Mouse (Mus musculus): ENCODE measurements around the gene Gapt.

The Gapt gene

DNA sequence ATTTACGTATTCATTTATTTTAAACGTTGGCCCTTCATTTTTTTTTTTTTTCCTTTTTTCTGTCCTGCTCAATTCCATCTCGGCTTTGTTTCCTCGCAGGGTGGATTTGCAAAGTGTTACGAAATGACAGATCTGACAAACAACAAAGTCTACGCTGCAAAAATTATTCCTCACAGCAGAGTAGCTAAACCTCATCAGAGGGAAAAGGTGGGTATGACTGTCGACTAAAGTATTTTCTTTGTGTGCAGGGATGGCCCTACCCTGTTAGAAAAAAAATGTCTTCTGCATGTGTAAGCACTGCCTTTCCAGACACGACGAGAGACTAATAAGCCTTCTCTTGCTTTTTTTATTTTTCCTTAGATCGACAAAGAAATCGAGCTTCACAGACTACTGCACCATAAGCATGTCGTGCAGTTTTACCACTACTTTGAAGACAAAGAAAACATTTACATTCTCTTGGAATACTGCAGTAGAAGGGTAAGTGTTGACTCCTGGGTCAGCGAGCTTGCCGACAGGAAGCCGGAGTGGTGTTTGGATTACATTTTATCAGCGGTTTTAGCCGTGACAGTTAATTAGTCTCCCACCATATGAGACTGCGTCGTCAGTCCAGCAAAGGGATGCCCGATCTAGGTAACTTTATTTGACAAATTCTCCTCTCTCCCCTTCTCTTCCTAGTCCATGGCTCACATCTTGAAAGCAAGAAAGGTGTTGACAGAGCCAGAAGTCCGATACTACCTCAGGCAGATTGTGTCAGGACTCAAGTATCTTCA lies 39.1 kb upstream of the Gapt start:
- TF ChIP-seq POU5F1 (IDR thresholded peaks at IDR 0.05; ENCODE audit: borderline replicate concordance, low read length) (no peak), NANOG (IDR thresholded peaks at IDR 0.05; ENCODE audit: borderline replicate concordance, low read length) (no peak)
- H3K9me3 ChIP-seq (ENCODE audit: low read length): no peaks in the 10 kb centered on the region
- peaks cover 9% of the 10 kb centered on the region for H3K4me1 ChIP-seq (replicated peaks; ENCODE audit: low read depth, low read length)
- H3K4me3 ChIP-seq (replicated peaks; ENCODE audit: low read length): peak overlapping the region; percentile 86
- peaks cover 20% of the 10 kb centered on the region for H3K27me3 ChIP-seq (ENCODE audit: insufficient read depth, low read length)
- H3K36me3 ChIP-seq (ENCODE audit: insufficient read depth, low read length): peaks cover 38% of the 10 kb centered on the region

DNA sequence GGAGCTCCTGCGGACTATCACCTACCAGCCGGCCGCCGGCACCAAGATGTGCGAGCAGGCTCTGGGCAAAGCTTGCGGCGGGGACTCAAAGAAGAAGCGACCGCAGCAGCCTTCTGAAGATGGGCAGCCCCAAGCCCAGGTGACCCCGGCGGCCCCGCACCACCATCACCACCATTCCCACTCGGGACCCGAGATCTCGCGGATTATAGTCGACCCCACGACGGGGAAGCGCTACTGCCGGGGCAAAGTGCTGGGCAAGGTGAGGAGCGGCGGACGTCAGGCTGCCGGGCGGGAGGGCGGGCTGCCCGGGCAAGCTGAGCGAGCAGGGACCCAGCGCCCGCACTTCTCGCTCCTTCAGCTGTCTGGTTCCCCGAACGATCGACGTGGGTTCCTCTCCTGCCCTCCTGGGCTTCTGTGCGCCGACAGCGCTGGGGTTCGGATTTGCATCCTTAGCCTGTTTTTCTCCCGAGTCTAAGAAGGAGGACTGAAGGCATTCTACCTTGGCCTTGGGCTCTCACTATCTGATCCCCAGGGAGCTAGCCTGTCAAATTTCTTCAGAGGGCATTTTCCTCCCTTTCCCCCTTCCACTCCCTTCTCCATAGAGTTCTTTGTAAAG lies 38.3 kb upstream of the Gapt start:
- TF ChIP-seq CTCF (conservative IDR thresholded peaks at IDR 0.05; ENCODE audit: low read length) (no peak), POU5F1 (IDR thresholded peaks at IDR 0.05; ENCODE audit: borderline replicate concordance, low read length) (no peak), NANOG (IDR thresholded peaks at IDR 0.05; ENCODE audit: borderline replicate concordance, low read length) (no peak)
- Histone ChIP-seq H3K9me3 (ENCODE audit: low read length) (no peaks in the 10 kb centered on the region), H3K4me3 (replicated peaks; ENCODE audit: low read length) (peak overlapping the region; percentile 86), H3K27me3 (ENCODE audit: insufficient read depth, low read length) (peaks cover 20% of the 10 kb centered on the region), H3K4me1 (replicated peaks; ENCODE audit: low read depth, low read length) (peaks cover 9% of the 10 kb centered on the region), H3K36me3 (ENCODE audit: insufficient read depth, low read length) (peaks cover 30% of the 10 kb centered on the region)

DNA sequence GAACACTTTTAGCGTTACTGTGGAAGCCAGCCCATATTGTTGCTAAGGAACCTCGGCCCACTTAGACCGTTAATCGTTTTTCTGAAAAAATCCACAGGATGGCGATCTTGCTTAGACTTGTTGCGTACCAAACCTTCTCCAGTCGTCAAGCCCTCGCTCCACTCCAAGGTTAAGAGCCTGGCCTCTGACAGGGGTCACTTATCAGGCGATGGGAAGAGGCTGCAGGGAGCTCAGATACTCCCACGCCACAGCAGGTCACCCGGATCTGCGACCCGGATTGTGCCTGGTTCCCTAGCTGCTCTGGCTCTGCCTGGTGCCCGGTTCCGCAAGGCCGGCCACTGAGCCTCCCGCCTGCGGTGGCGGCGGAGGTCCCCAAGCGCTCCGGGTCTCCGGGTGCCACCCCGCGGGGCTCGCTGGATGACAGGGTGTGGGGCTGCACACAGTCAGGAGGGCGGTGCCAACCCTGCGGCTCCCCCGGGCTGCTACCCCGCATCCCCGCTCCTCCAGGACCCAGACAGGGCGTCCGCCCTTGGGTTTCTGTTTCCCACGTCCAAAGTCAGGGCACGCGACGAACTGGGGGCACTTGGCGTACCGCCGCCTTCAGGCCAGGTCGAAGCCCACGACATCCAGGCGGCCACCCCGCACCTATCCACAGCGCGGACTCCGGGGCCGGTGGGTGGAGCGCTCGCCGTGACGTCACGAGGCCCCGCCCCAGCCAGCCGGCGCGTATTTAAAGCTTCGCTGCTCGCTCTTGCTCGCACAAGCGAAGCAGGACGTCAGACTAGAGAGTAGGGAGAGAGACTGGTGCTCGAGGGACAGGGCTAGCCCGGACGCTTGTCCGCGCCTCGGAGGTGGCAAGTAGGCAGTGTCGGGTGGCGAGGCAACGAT lies 37.5 kb upstream of the Gapt start, which contains the start of gene Plk2:
TSS of gene Plk2 (plus strand) at position 756 of the 888 bp plus-strand sequence.
- peaks cover 22% of the 10 kb centered on the region for H3K36me3 ChIP-seq (ENCODE audit: insufficient read depth, low read length)
- peaks cover 20% of the 10 kb centered on the region for H3K27me3 ChIP-seq (ENCODE audit: insufficient read depth, low read length)
- peaks cover 9% of the 10 kb centered on the region for H3K4me1 ChIP-seq (replicated peaks; ENCODE audit: low read depth, low read length)
- H3K9me3 ChIP-seq (ENCODE audit: low read length): no peaks in the 10 kb centered on the region
- H3K4me3 ChIP-seq (replicated peaks; ENCODE audit: low read length): peak within 1 kb of the TSS; percentile 86
- TF ChIP-seq CTCF (conservative IDR thresholded peaks at IDR 0.05; ENCODE audit: low read length) (0 out of 2 replicates have a peak, but pooled peaks have one; percentile 5), POU5F1 (IDR thresholded peaks at IDR 0.05; ENCODE audit: borderline replicate concordance, low read length) (no peak)

DNA sequence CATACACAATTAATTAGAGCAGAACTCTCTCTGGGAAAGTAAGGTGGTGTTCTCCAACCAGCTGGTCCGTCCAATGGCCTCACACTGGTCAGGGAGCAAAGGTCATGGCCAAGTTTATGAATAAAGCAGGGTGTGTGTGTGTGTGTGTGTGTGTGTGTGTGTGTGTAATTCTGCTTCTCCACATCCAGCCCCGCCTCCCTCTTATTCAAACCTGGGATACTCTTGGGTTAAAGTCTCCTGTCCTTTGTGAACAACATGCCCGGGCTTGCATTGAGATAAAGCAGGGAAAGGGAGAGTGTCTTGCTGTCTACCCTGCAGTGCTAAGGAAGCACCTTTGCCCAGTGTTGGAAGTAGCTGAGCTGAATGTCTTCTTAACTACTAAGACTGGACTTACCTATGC lies 35.6 kb upstream of the Gapt start:
- no peak for TF ChIP-seq CTCF (conservative IDR thresholded peaks at IDR 0.05; ENCODE audit: low read length)
- H3K4me3 ChIP-seq (replicated peaks; ENCODE audit: low read length): no peak overlapping the region
- peaks cover 9% of the 10 kb centered on the region for H3K4me1 ChIP-seq (replicated peaks; ENCODE audit: low read depth, low read length)

DNA sequence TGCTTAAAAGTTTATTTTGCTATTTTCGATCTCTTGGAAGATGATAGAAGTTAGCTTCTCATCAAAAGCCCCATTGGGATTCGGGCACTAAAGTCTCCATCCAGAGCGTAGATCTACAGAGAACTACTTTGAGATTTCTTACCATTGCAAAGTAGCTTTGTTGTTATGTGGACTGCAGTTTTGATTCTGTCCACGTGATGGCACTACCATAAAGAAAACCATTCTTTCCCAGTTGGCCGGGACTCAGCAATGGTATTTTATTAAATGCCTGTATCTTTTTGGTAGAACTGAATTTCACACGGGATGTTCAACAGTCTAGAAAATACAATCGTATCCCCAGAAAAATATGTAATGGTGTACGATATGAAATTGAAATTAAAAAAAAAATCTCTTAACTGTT lies 35.2 kb upstream of the Gapt start:
- no peak for TF ChIP-seq NANOG (IDR thresholded peaks at IDR 0.05; ENCODE audit: borderline replicate concordance, low read length)
- TF ChIP-seq POU5F1 (IDR thresholded peaks at IDR 0.05; ENCODE audit: borderline replicate concordance, low read length): no peak
- TF ChIP-seq CTCF (conservative IDR thresholded peaks at IDR 0.05; ENCODE audit: low read length): peak; percentile 76

More for the DNA sequence above, 35.6 kb upstream of the Gapt start:
- Histone ChIP-seq H3K27me3 (ENCODE audit: insufficient read depth, low read length) (peaks cover 20% of the 10 kb centered on the region), H3K36me3 (ENCODE audit: insufficient read depth, low read length) (peaks cover 3% of the 10 kb centered on the region), H3K9me3 (ENCODE audit: low read length) (no peaks in the 10 kb centered on the region)

DNA sequence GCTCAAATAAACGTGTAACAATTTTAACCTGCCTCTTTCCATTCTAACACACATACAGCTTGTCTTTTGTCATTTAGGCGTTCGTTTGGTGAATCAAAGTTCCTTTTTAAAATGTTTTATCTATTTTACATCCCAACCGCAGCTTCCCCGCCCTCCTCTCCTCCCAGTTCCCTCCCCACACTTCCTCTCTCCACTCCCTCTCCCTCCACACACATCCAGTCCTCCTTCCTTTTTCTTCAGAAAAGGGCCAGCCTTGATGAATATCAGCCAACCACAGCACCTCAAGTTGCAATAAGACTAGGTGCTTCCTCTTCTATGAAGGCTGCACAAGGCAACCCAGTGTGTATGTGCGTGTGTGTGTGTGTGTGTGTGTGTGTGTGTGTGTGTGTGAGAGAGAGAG lies 27.5 kb upstream of the Gapt start:
- H3K4me3 ChIP-seq (replicated peaks; ENCODE audit: low read length): no peak overlapping the region
- peaks cover 6% of the 10 kb centered on the region; the same call in 1 of the 2 replicates for H3K27me3 ChIP-seq (ENCODE audit: insufficient read depth, low read length)
- H3K4me1 ChIP-seq (replicated peaks; ENCODE audit: low read depth, low read length): no peaks in the 10 kb centered on the region
- H3K36me3 ChIP-seq (ENCODE audit: insufficient read depth, low read length): no peaks in the 10 kb centered on the region
- TF ChIP-seq NANOG (IDR thresholded peaks at IDR 0.05; ENCODE audit: borderline replicate concordance, low read length): no peak
- TF ChIP-seq CTCF (conservative IDR thresholded peaks at IDR 0.05; ENCODE audit: low read length): no peak
- TF ChIP-seq POU5F1 (IDR thresholded peaks at IDR 0.05; ENCODE audit: borderline replicate concordance, low read length): no peak
- no peaks in the 10 kb centered on the region for H3K9me3 ChIP-seq (ENCODE audit: low read length)

More for the DNA sequence above, 35.2 kb upstream of the Gapt start:
- H3K36me3 ChIP-seq (ENCODE audit: insufficient read depth, low read length): no peaks in the 10 kb centered on the region
- peaks cover 9% of the 10 kb centered on the region for H3K4me1 ChIP-seq (replicated peaks; ENCODE audit: low read depth, low read length)
- no peaks in the 10 kb centered on the region for H3K9me3 ChIP-seq (ENCODE audit: low read length)
- H3K27me3 ChIP-seq (ENCODE audit: insufficient read depth, low read length): peaks cover 20% of the 10 kb centered on the region
- H3K4me3 ChIP-seq (replicated peaks; ENCODE audit: low read length): no peak overlapping the region

DNA sequence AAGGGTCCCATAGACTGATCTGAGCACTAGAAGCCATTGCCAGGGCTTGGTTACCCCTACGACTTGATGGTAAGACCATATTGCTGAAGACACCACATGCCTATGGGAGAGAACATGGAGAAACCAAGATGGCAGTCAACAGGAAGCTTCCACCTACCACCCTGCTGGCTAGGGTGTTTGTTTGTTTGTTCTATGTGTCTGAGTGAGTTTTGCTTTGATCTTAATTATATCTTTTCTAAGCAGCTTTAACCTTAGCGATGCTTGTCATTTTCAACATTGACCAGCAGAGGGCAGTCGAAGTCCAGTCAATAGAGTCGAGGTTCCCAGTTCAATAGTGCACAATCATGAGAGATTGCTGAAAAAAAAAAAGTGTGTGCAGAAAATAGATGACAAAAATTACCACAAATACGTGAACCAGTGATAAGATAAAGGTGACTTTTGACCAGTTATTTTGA lies 25.5 kb upstream of the Gapt start:
- H3K36me3 ChIP-seq (ENCODE audit: insufficient read depth, low read length): no peaks in the 10 kb centered on the region
- H3K27me3 ChIP-seq (ENCODE audit: insufficient read depth, low read length): peaks cover 6% of the 10 kb centered on the region; the same call in 1 of the 2 replicates
- 0 out of 2 replicates have a peak, but pooled peaks cover 1% of the 10 kb centered on the region for H3K9me3 ChIP-seq (ENCODE audit: low read length)
- TF ChIP-seq POU5F1 (IDR thresholded peaks at IDR 0.05; ENCODE audit: borderline replicate concordance, low read length): no peak
- TF ChIP-seq NANOG (IDR thresholded peaks at IDR 0.05; ENCODE audit: borderline replicate concordance, low read length): no peak
- TF ChIP-seq CTCF (conservative IDR thresholded peaks at IDR 0.05; ENCODE audit: low read length): peak; percentile 74
- H3K4me1 ChIP-seq (replicated peaks; ENCODE audit: low read depth, low read length): no peaks in the 10 kb centered on the region
- H3K4me3 ChIP-seq (replicated peaks; ENCODE audit: low read length): no peak overlapping the region

DNA sequence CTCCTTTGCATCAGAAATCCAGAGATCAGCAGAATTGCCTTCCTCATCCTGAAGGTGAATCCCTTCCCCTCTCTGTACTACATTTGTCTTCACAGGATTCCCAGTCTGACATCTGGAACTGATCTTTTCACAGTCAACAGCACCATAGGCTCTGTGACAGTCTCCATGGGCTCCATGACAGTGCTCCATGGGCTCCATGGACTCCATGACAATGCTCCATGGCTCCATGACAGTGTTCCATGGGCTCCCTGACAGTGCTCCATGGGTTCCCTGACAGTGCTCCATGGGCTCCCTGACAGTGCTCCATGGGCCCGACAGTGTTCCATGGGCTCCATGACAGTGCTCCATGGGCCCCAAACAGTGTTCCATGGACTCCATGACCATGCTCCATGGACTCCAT lies 12.7 kb upstream of the Gapt start:
- Histone ChIP-seq H3K4me1 (replicated peaks; ENCODE audit: low read depth, low read length) (no peaks in the 10 kb centered on the region), H3K4me3 (replicated peaks; ENCODE audit: low read length) (no peak overlapping the region), H3K36me3 (ENCODE audit: insufficient read depth, low read length) (no peaks in the 10 kb centered on the region), H3K9me3 (ENCODE audit: low read length) (peaks cover 22% of the 10 kb centered on the region), H3K27me3 (ENCODE audit: insufficient read depth, low read length) (no peaks in the 10 kb centered on the region)
- TF ChIP-seq CTCF (conservative IDR thresholded peaks at IDR 0.05; ENCODE audit: low read length): no peak
- no peak for TF ChIP-seq NANOG (IDR thresholded peaks at IDR 0.05; ENCODE audit: borderline replicate concordance, low read length)
- TF ChIP-seq POU5F1 (IDR thresholded peaks at IDR 0.05; ENCODE audit: borderline replicate concordance, low read length): no peak

Measured in E14TG2a.4 (cell line).